Mouse (Mus musculus): ENCODE data around the gene Dusp13. TPM values are rescaled to one million over a fixed set of nuclear protein-coding genes. Genes with fewer than 3 reads are reported as not detected.

The Dusp13 gene
- polyA plus RNA-seq, 1 experiment from 2014 or later, result not detected

GRCm38 (mm10) chr14:21744169-21744568 lies 6.8 kb downstream of the Dusp13 start:
- Histone ChIP-seq H3K27me3 (ENCODE audit: poor library complexity, severe bottlenecking) (peaks cover 9% of the 10 kb centered on the region; the same call in 1 of the 2 replicates), H3K4me1 (peaks cover 7% of the 10 kb centered on the region; the same call in 1 of the 2 replicates), H3K9me3 (no peaks in the 10 kb centered on the region), H3K4me3 (no peak overlapping the region), H3K36me3 (replicated peaks) (no peaks in the 10 kb centered on the region), H3K27ac (no peak overlapping the region)
- no peak for DNase-seq (ENCODE audit: extremely low spot score, low spot score)
- WGBS, result 90% methylated on average over 1 of the region's 1 CpGs

DNA sequence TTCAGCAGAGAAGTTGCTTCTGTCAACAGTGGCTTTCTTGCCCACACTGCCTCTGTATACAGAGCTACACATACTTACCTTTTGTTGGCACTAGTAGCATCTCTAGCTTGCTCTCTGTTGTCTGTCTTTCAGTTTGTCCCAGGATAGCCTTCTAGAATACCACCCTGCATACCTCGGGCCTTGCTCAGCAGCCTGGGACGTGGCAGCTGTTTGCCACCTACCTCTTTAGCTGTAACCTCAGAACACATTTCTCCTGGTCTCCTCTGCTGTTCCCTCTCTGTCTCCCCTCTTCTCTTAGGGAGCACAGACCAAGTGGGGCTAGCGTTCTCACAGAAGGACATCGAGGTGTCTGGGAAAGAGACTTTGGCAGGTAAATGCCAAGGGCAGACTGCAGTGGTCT lies 8.5 kb downstream of the Dusp13 start:
- Histone ChIP-seq H3K4me3 (no peak overlapping the region), H3K9me3 (no peaks in the 10 kb centered on the region), H3K4me1 (peaks cover 4% of the 10 kb centered on the region; the same call in 1 of the 2 replicates), H3K27me3 (ENCODE audit: poor library complexity, severe bottlenecking) (peaks cover 9% of the 10 kb centered on the region; the same call in 1 of the 2 replicates), H3K27ac (no peak overlapping the region), H3K36me3 (replicated peaks) (no peaks in the 10 kb centered on the region)
- no peak for DNase-seq (ENCODE audit: extremely low spot score, low spot score)
- WGBS, result 90% methylated on average over 4 of the region's 4 CpGs

DNA sequence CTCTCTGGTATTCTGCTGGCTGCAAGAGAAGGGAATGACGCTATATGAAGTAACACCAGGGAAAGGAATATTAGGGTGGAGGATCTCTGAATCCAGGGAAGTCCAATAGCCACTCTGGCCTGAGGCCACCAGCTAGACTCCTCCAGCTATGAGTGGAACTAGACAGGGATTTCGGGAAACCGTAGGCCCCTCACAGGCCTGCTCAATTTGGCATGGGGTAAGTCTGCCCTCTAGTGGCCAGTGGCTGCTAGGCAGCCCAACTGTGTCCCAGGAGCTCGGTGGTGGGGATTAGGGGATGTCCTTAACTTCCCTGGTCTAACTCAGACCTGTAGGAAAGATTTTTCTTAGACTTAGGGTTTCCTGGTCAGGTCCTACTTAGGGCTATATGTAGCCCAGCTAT lies 9.2 kb downstream of the Dusp13 start:
- Histone ChIP-seq H3K27ac (peak overlapping the region; percentile 56), H3K4me1 (peaks cover 4% of the 10 kb centered on the region; the same call in 1 of the 2 replicates), H3K36me3 (replicated peaks) (no peaks in the 10 kb centered on the region), H3K27me3 (ENCODE audit: poor library complexity, severe bottlenecking) (peaks cover 9% of the 10 kb centered on the region; the same call in 1 of the 2 replicates), H3K4me3 (no peak overlapping the region), H3K9me3 (no peaks in the 10 kb centered on the region)
- peak; percentile 85 for DNase-seq (ENCODE audit: extremely low spot score, low spot score)
- 12% methylated on average over 4 of the region's 4 CpGs for WGBS

DNA sequence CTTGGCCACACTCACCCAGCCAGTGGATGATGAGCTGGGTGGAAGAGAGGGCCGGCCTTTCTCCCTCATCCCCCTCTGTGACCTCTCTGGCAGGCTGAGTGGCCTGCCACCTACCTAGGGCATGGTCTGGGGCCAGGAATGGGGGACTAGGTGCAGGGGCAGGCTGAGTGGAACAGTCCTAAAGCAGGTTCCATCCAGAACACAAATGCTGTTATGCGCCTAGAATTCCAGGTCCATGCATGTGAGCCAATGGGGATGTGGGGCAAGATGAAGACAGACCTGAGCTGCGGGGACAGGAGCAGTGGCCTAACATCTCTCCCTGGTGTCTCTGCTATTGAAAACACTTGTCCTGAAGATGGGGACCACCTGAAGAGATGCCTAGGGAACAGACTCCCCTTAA lies 9.7 kb downstream of the Dusp13 start:
- Histone ChIP-seq H3K9me3 (no peaks in the 10 kb centered on the region), H3K36me3 (replicated peaks) (no peaks in the 10 kb centered on the region), H3K4me3 (no peak overlapping the region), H3K27ac (peak overlapping the region; percentile 56), H3K27me3 (ENCODE audit: poor library complexity, severe bottlenecking) (peaks cover 9% of the 10 kb centered on the region; the same call in 1 of the 2 replicates), H3K4me1 (peaks cover 4% of the 10 kb centered on the region; the same call in 1 of the 2 replicates)
- DNase-seq (ENCODE audit: extremely low spot score, low spot score), result no peak
- WGBS, result 96% methylated on average over 3 of the region's 3 CpGs

DNA sequence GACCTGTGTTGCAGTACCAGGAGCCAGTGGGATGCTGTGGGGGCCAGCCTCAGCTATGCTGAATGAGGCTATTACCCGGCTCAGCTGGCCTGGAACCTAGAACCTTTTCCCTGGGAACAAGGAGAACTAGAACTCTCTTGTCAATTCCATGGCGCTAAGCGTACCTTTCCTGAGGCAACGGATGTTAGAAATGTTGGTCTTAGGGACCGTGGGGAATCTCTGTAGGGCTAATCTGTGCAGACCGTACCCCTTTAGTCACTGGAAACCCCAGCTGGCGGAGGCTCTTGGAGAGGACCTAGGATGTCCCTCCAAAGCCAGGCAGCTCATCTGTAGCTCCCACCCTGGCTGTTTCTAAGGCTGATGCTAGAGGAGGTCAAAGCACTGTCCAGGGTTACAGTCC lies 10.6 kb downstream of the Dusp13 start:
- Histone ChIP-seq H3K4me3 (no peak overlapping the region), H3K9me3 (no peaks in the 10 kb centered on the region), H3K27ac (0 out of 2 replicates have a peak overlapping the region, but pooled peaks have one; percentile 1), H3K27me3 (ENCODE audit: poor library complexity, severe bottlenecking) (peaks cover 9% of the 10 kb centered on the region; the same call in 1 of the 2 replicates), H3K4me1 (peaks cover 4% of the 10 kb centered on the region; the same call in 1 of the 2 replicates), H3K36me3 (replicated peaks) (no peaks in the 10 kb centered on the region)
- WGBS, result 97% methylated on average over 7 of the region's 7 CpGs
- DNase-seq (ENCODE audit: extremely low spot score, low spot score), result no peak

DNA sequence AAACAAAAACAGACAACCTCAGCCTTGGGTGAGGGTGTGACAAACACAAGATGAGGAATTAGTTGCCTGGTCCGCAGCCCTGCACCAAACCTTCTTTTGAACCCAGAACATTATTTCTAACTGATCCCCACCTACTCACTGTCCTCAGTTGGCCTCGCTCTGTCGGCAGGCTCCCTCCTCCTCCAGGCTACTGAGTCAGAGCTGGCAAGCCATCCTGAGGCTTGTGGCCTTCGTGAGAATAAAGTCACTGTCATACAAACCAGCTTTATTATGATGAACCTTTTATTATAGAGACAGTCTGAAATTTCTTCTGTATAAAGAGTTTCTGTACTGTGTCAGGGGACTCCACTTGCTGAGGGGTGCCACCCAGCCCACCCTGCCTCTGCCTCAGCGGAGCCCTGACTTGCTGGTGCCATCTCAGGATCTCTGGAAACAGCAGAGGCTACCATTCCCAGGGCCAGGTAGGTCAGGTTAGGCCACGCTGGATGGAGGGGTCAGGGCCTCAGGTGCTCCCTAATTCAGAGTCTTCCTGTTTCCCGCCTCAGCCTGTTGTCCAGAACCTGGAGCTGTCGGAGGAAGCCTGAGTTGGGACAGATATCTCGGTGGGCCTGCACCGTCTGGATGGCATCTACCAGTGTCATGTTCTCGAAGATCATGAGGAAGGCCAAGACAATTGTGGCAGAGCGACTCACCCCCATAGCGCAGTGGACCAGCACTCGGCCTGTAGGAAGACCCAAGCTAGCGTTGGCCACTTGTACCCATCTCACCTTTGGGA lies 17.7 kb downstream of the Dusp13 start:
- H3K9me3 ChIP-seq, result peaks cover 5% of the 10 kb centered on the region
- H3K27me3 ChIP-seq (ENCODE audit: poor library complexity, severe bottlenecking), result no peaks in the 10 kb centered on the region
- no peaks in the 10 kb centered on the region for H3K36me3 ChIP-seq (replicated peaks)
- DNase-seq (ENCODE audit: extremely low spot score, low spot score), result no peak
- no peak overlapping the region for H3K27ac ChIP-seq
- H3K4me1 ChIP-seq, result no peaks in the 10 kb centered on the region
- 93% methylated on average over 15 of the region's 15 CpGs for WGBS
- H3K4me3 ChIP-seq, result no peak overlapping the region

DNA sequence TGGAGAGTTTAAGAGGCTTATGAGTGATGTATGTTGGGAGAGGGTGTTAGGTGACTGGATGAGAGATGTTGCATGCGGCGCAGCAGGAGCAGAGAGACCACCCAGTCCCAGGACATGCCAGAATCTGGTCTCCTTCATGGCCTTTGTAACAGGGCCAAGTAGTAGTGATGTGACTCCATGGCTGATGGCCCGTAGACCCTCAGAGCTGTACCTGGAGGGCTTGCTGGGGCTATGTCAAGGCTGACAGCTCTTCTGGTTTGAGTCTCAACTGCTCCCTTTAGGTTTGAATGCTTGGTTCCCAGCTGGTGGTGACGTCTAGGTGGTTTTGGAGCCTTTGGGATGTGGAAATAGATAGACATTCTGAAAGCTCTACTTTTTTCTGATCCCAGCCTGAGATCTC lies 21.0 kb downstream of the Dusp13 start:
- H3K27me3 ChIP-seq (ENCODE audit: poor library complexity, severe bottlenecking), result peaks cover 8% of the 10 kb centered on the region
- H3K9me3 ChIP-seq, result peaks cover 5% of the 10 kb centered on the region
- no peak for DNase-seq (ENCODE audit: extremely low spot score, low spot score)
- 88% methylated on average over 4 of the region's 4 CpGs for WGBS
- no peaks in the 10 kb centered on the region for H3K36me3 ChIP-seq (replicated peaks)
- no peak overlapping the region for H3K4me3 ChIP-seq
- no peaks in the 10 kb centered on the region for H3K4me1 ChIP-seq
- no peak overlapping the region for H3K27ac ChIP-seq

- Histone ChIP-seq H3K36me3 (replicated peaks) (no peaks in the 10 kb centered on the region), H3K27ac (no peak overlapping the region), H3K9me3 (peaks cover 5% of the 10 kb centered on the region), H3K27me3 (ENCODE audit: poor library complexity, severe bottlenecking) (peaks cover 16% of the 10 kb centered on the region), H3K4me3 (no peak overlapping the region), H3K4me1 (no peaks in the 10 kb centered on the region)
- WGBS, result 80% methylated on average over 6 of the region's 6 CpGs
- DNase-seq (ENCODE audit: extremely low spot score, low spot score), result no peak
Measured at GRCm38 (mm10) chr14:21729031-21729732, 21.8 kb downstream of the Dusp13 start.

GRCm38 (mm10) chr14:21722021-21722698 lies 28.8 kb downstream of the Dusp13 start:
- DNase-seq (ENCODE audit: extremely low spot score, low spot score), result no peak
- H3K9me3 ChIP-seq, result peaks cover 8% of the 10 kb centered on the region
- H3K36me3 ChIP-seq (replicated peaks), result no peaks in the 10 kb centered on the region
- 43% methylated on average over 8 of the region's 8 CpGs for WGBS
- H3K4me3 ChIP-seq, result no peak overlapping the region
- no peak overlapping the region for H3K27ac ChIP-seq
- H3K27me3 ChIP-seq (ENCODE audit: poor library complexity, severe bottlenecking), result peaks cover 38% of the 10 kb centered on the region
- H3K4me1 ChIP-seq, result peaks cover 26% of the 10 kb centered on the region

DNA sequence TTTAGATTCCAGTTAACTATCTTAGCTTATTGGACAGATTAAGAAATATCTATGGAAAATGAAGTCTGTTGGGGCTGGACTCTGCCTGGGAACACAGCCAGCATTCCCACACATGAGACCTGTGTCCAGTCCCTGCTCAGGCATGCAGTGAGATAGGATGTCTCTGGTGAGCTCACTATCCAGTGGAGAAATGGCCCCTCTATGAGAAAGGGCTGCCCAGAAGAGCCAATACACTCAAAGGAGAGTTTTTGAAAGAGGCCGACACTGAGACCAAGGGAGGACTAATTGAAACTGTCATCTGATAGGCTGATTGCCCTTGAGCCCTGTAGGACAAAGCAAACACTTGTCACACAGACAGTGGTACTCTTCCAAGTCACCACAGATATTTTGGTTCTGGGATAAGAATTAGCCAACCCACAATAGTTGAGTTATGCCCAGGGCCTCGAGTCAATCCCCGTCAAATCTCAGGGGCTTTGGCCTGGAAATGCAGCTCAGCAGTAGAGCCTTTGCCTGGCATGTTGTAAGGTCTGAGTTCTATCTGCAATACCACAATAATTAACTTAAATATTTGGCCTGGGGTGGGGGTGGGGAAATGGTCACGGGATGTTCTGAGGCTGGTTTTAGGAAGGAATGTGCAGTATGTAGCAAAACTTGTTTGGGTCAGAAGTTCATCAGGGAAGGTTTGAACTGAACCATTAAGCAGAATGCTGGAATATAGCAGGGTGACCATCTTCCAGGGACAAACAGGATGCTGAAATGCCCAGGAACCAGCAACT lies 30.4 kb downstream of the Dusp13 start:
- 78% methylated on average over 4 of the region's 4 CpGs for WGBS
- DNase-seq (ENCODE audit: extremely low spot score, low spot score), result no peak
- H3K36me3 ChIP-seq (replicated peaks), result no peaks in the 10 kb centered on the region

GRCm38 (mm10) chr14:21719646-21720383 lies 31.2 kb downstream of the Dusp13 start:
- Histone ChIP-seq H3K4me1 (peaks cover 36% of the 10 kb centered on the region), H3K9me3 (peaks cover 8% of the 10 kb centered on the region), H3K4me3 (no peak overlapping the region), H3K36me3 (replicated peaks) (no peaks in the 10 kb centered on the region), H3K27me3 (ENCODE audit: poor library complexity, severe bottlenecking) (peaks cover 29% of the 10 kb centered on the region), H3K27ac (0 out of 2 replicates have a peak overlapping the region, but pooled peaks have one; percentile 40)
- DNase-seq (ENCODE audit: extremely low spot score, low spot score), result no peak
- WGBS, result 69% methylated on average over 17 of the region's 17 CpGs

More for the DNA sequence above, 30.4 kb downstream of the Dusp13 start:
- H3K27ac ChIP-seq, result no peak overlapping the region
- no peak overlapping the region for H3K4me3 ChIP-seq
- peaks cover 37% of the 10 kb centered on the region for H3K27me3 ChIP-seq (ENCODE audit: poor library complexity, severe bottlenecking)
- H3K9me3 ChIP-seq, result peaks cover 8% of the 10 kb centered on the region
- peaks cover 36% of the 10 kb centered on the region for H3K4me1 ChIP-seq

Measured in forebrain, embryonic 10.5 days (tissue).